Mouse (Mus musculus): ENCODE data around the gene Abca3. TPM values are rescaled to one million over a fixed set of nuclear protein-coding genes. Genes with fewer than 3 reads are reported as not detected.

The Abca3 gene
- polyA plus RNA-seq, 1 experiment: 52.2 TPM

GRCm38 (mm10) chr17:24352370-24353194 lies 832 bp downstream of the Abca3 start:
- Histone ChIP-seq H3K27ac (ENCODE audit: insufficient read depth, low read length) (peak overlapping the region; percentile 15; the same call in 1 of the 2 replicates), H3K4me1 (ENCODE audit: control insufficient read depth, insufficient read depth, low read length) (peaks cover 5% of the 10 kb centered on the region), H3K4me3 (ENCODE audit: insufficient read depth, low read length) (peak overlapping the region; percentile 63)
- TF ChIP-seq CTCF (IDR thresholded peaks at IDR 0.05; ENCODE audit: extremely low read depth, insufficient read depth, low read length) (no peak), POLR2A (IDR thresholded peaks at IDR 0.05; ENCODE audit: extremely low read depth, insufficient read depth, low read length) (no peak)

DNA sequence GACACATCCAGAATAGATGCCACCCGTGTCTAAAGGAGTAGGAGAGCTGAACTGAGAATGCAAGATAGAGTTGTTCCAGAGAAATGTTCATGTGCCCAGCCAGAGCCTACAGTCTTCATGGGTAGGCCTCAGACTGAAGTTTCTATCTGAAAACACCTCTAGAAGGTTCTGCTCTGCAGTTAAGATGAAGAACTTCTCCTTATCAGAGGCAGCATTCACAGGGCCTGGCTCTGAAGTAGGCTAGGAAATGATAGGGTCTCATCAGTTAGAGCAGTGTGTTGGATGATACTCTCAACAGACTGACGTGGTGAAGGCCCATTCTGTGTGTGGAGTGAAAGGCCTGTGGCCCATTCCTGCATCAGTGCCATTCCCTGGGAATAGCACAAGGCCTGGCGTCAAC lies 2.2 kb downstream of the Abca3 start:
- Histone ChIP-seq H3K4me3 (ENCODE audit: insufficient read depth, low read length) (no peak overlapping the region), H3K27ac (ENCODE audit: insufficient read depth, low read length) (no peak overlapping the region), H3K4me1 (ENCODE audit: control insufficient read depth, insufficient read depth, low read length) (peaks cover 6% of the 10 kb centered on the region)
- TF ChIP-seq POLR2A (IDR thresholded peaks at IDR 0.05; ENCODE audit: extremely low read depth, insufficient read depth, low read length): no peak
- no peak for TF ChIP-seq CTCF (IDR thresholded peaks at IDR 0.05; ENCODE audit: extremely low read depth, insufficient read depth, low read length)

DNA sequence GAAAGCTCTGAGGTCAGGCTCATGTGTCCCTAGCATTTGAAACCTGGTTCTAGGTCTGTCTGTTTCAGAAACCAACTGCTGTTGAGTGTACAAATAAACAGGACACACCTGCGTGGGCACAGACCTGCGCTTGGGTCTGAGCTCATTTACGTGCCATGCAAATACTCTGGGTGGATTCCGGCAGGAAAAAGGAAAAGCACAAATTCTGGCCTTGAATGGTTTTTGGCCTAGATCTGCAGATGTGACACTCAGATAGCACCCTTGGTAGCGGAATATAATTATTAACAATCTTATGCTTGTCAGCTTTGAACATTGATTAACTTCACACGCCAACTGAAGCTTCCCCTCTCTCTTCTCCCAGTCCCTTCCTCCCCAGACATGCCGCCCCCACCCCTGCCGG lies 3.5 kb downstream of the Abca3 start:
- Histone ChIP-seq H3K4me1 (ENCODE audit: control insufficient read depth, insufficient read depth, low read length) (peaks cover 8% of the 10 kb centered on the region), H3K27ac (ENCODE audit: insufficient read depth, low read length) (no peak overlapping the region), H3K4me3 (ENCODE audit: insufficient read depth, low read length) (no peak overlapping the region)
- no peak for TF ChIP-seq CTCF (IDR thresholded peaks at IDR 0.05; ENCODE audit: extremely low read depth, insufficient read depth, low read length)
- no peak for TF ChIP-seq POLR2A (IDR thresholded peaks at IDR 0.05; ENCODE audit: extremely low read depth, insufficient read depth, low read length)

DNA sequence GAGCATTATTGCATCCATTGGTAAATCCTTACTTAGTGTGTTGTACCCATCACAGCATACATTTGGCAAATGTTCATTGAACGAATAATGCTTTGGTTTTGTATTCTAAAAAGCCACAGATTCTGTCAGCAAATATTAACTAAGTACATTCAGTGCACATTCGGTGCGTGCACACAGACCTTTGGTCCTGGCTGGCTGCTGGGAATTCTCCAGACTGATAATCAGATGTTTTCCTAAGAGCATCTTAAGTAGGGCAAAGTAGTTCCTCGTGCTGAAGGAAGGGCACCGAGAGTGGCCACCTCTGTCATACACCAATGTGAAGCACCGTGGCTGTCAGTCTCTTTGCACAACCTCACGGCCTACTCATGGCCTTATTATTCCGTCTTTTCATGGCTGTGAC lies 7.3 kb downstream of the Abca3 start:
- Histone ChIP-seq H3K4me3 (ENCODE audit: insufficient read depth, low read length) (no peak overlapping the region), H3K4me1 (ENCODE audit: control insufficient read depth, insufficient read depth, low read length) (peaks cover 9% of the 10 kb centered on the region), H3K27ac (ENCODE audit: insufficient read depth, low read length) (no peak overlapping the region)
- no peak for TF ChIP-seq POLR2A (IDR thresholded peaks at IDR 0.05; ENCODE audit: extremely low read depth, insufficient read depth, low read length)
- TF ChIP-seq CTCF (IDR thresholded peaks at IDR 0.05; ENCODE audit: extremely low read depth, insufficient read depth, low read length): no peak

DNA sequence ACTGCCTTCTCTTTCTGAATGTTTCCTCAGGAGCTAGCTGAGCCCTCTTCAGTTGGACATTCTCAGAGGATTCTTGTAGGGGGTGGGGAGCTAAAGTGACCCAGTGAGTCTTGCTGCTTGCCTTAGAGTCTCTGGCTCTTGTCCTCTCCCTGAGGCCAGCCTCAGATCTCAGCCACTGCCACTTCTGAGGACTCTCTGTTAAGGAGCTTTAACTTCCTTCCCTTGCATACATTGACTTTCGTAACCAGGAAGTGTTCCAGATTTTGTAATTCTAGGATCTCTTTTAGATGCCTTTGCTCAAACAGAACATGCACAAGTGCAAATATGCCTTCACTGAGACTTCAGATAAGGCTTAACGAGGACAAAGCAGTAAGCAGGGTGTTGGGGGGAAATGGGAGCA lies 8.2 kb downstream of the Abca3 start:
- no peak overlapping the region for H3K4me3 ChIP-seq (ENCODE audit: insufficient read depth, low read length)
- no peak for TF ChIP-seq CTCF (IDR thresholded peaks at IDR 0.05; ENCODE audit: extremely low read depth, insufficient read depth, low read length)
- TF ChIP-seq POLR2A (IDR thresholded peaks at IDR 0.05; ENCODE audit: extremely low read depth, insufficient read depth, low read length): no peak
- H3K4me1 ChIP-seq (ENCODE audit: control insufficient read depth, insufficient read depth, low read length): 0 out of 2 replicates have a peak, but pooled peaks cover 6% of the 10 kb centered on the region
- no peak overlapping the region for H3K27ac ChIP-seq (ENCODE audit: insufficient read depth, low read length)

GRCm38 (mm10) chr17:24360841-24361240 lies 9.1 kb downstream of the Abca3 start:
- Histone ChIP-seq H3K4me1 (ENCODE audit: control insufficient read depth, insufficient read depth, low read length) (0 out of 2 replicates have a peak, but pooled peaks cover 4% of the 10 kb centered on the region), H3K27ac (ENCODE audit: insufficient read depth, low read length) (no peak overlapping the region), H3K4me3 (ENCODE audit: insufficient read depth, low read length) (no peak overlapping the region)
- no peak for TF ChIP-seq POLR2A (IDR thresholded peaks at IDR 0.05; ENCODE audit: extremely low read depth, insufficient read depth, low read length)
- TF ChIP-seq CTCF (IDR thresholded peaks at IDR 0.05; ENCODE audit: extremely low read depth, insufficient read depth, low read length): no peak

- TF ChIP-seq POLR2A (IDR thresholded peaks at IDR 0.05; ENCODE audit: extremely low read depth, insufficient read depth, low read length) (no peak), CTCF (IDR thresholded peaks at IDR 0.05; ENCODE audit: extremely low read depth, insufficient read depth, low read length) (no peak)
- H3K4me3 ChIP-seq (ENCODE audit: insufficient read depth, low read length): no peak overlapping the region
Measured at GRCm38 (mm10) chr17:24361291-24361690, 9.5 kb downstream of the Abca3 start.

DNA sequence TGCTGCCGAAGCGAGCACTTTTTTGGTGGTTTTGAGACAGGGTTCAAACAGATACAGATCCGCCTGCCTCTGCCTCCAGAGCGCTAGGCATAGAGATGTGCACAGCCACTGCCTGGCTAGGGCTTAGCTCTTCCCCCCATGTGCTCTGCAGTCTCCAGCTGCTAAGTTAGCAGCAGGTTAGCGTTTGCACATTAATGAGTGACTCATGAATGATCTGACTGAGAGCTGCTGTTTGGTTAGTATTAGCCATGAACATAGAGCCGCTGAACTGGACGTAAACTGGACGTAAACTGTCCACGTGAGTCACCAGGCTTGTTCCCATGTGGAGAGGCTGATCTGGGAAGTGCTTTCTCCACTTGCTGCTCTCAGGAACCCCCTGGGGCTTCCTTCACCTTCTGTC lies 10.8 kb downstream of the Abca3 start:
- no peak overlapping the region for H3K27ac ChIP-seq (ENCODE audit: insufficient read depth, low read length)
- 0 out of 2 replicates have a peak, but pooled peaks cover 4% of the 10 kb centered on the region for H3K4me1 ChIP-seq (ENCODE audit: control insufficient read depth, insufficient read depth, low read length)
- TF ChIP-seq CTCF (IDR thresholded peaks at IDR 0.05; ENCODE audit: extremely low read depth, insufficient read depth, low read length) (no peak), POLR2A (IDR thresholded peaks at IDR 0.05; ENCODE audit: extremely low read depth, insufficient read depth, low read length) (no peak)
- H3K4me3 ChIP-seq (ENCODE audit: insufficient read depth, low read length): no peak overlapping the region

More at GRCm38 (mm10) chr17:24361291-24361690, 9.5 kb downstream of the Abca3 start:
- H3K4me1 ChIP-seq (ENCODE audit: control insufficient read depth, insufficient read depth, low read length): 0 out of 2 replicates have a peak, but pooled peaks cover 4% of the 10 kb centered on the region
- no peak overlapping the region for H3K27ac ChIP-seq (ENCODE audit: insufficient read depth, low read length)

DNA sequence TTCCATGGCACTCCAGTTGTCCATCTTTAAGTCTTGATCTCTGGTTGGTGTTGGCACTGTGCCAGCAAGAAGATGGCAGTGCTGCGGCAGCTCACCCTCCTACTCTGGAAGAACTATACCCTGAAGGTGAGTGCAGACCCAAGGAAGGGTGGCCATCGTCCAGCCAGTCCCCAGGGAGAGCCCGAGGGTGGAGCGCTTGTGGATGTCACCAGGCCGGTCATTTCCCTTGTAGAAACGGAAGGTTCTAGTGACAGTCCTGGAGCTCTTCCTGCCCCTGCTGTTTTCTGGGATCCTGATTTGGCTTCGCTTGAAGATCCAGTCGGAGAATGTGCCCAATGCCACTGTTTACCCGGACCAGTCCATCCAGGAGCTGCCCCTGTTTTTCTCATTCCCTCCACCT lies 12.7 kb downstream of the Abca3 start:
- TF ChIP-seq CTCF (IDR thresholded peaks at IDR 0.05; ENCODE audit: extremely low read depth, insufficient read depth, low read length) (no peak), POLR2A (IDR thresholded peaks at IDR 0.05; ENCODE audit: extremely low read depth, insufficient read depth, low read length) (no peak)
- H3K4me3 ChIP-seq (ENCODE audit: insufficient read depth, low read length): no peak overlapping the region
- H3K27ac ChIP-seq (ENCODE audit: insufficient read depth, low read length): no peak overlapping the region
- 0 out of 2 replicates have a peak, but pooled peaks cover 2% of the 10 kb centered on the region for H3K4me1 ChIP-seq (ENCODE audit: control insufficient read depth, insufficient read depth, low read length)

- Histone ChIP-seq H3K27ac (ENCODE audit: insufficient read depth, low read length) (no peak overlapping the region), H3K4me3 (ENCODE audit: insufficient read depth, low read length) (no peak overlapping the region), H3K4me1 (ENCODE audit: control insufficient read depth, insufficient read depth, low read length) (0 out of 2 replicates have a peak, but pooled peaks cover under 1% of the 10 kb centered on the region)
- TF ChIP-seq POLR2A (IDR thresholded peaks at IDR 0.05; ENCODE audit: extremely low read depth, insufficient read depth, low read length): no peak
- no peak for TF ChIP-seq CTCF (IDR thresholded peaks at IDR 0.05; ENCODE audit: extremely low read depth, insufficient read depth, low read length)
Measured at GRCm38 (mm10) chr17:24365863-24366262, 14.1 kb downstream of the Abca3 start.
